15 mouse cellular contexts compared by ENCODE assay signal in the genomic region with DNA sequence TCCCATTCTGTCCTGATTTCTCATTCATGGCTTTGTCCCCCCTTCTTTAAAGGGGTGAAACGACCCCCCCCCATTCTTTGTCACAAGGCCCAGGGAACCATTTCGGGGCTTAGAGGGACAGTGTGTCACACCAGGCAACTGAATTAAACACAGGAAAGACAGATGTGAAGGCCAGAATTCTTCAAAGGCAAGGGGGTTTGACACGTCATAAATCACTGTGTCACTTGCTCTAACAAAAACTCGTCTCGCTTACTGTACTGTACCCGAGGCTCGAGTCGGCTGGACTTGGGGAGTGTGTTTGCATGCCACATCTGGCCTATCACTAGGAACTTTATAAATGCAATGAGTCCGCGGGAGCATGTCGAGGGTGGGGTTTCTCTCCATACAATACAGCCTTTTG.
DNase-seq lines count a peak whose midpoint lies in the region; ATAC-seq and TF ChIP-seq lines count a peak whose summit lies in the region.
"Had no signal": no experiment of that assay in that cellular context is flagged by ENCODE, and none has a peak within 500 bp of the region (broad histone marks: within the 10 kb centered on the region; RNA-seq: fewer than 3 reads in every experiment).

No protein-coding gene starts in this region.

- ATAC-seq in embryonic facial prominence, embryonic 11.5 days (replicated peaks; ENCODE audit: insufficient number of reproducible peaks, low FRiP score, low TSS enrichment, low read depth): 0 out of 2 replicates have a peak, but pooled peaks have one; percentile 27
- peak; percentile 83 for ATAC-seq in lung, embryonic 14.5 days (ENCODE audit: insufficient read depth)
- peak; percentile 64; the same call in 1 of the 2 replicates for ATAC-seq in limb, embryonic 13.5 days (ENCODE audit: low FRiP score, low read depth)
- no peak for ATAC-seq in liver, postnatal 0 days

- H3K4me3 ChIP-seq in embryonic facial prominence, embryonic 11.5 days (ENCODE audit: low read depth, low read length): no peak overlapping the region
- H3K4me3 ChIP-seq in embryonic facial prominence, embryonic 10.5 days: no peak overlapping the region
- no peak overlapping the region for H3K4me3 ChIP-seq in lung, embryonic 14.5 days (ENCODE audit: low read depth, low read length)
- H3K4me3 ChIP-seq in limb, embryonic 13.5 days: peak overlapping the region; percentile 10; the same call in 1 of the 2 replicates
- no peak overlapping the region for H3K4me3 ChIP-seq in liver, postnatal 0 days (ENCODE audit: low read depth, low read length)
- H3K4me3 ChIP-seq: erythroblast, embryonic 14.5 days; heart, adult 2 months; myocyte had no signal

- no peak for TF ChIP-seq EP300 in liver, postnatal 0 days (IDR thresholded peaks at IDR 0.05; ENCODE audit: low read depth)

- H3K4me2 ChIP-seq in embryonic facial prominence, embryonic 11.5 days (ENCODE audit: low read depth, low read length): no peak overlapping the region
- H3K4me2 ChIP-seq in lung, embryonic 14.5 days: peak overlapping the region; percentile 13; the same call in 1 of the 2 replicates
- H3K4me2 ChIP-seq in limb, embryonic 13.5 days (replicated peaks): peak overlapping the region; percentile 46
- no peak overlapping the region for H3K4me2 ChIP-seq in liver, postnatal 0 days (ENCODE audit: low read depth, low read length)

- 28% methylated on average over 11 of the region's 11 CpGs for WGBS in embryonic facial prominence, embryonic 11.5 days
- 45% methylated on average over 11 of the region's 11 CpGs for WGBS in embryonic facial prominence, embryonic 10.5 days
- WGBS in lung, embryonic 14.5 days: 12% methylated on average over 11 of the region's 11 CpGs
- WGBS in limb, embryonic 13.5 days: 4% methylated on average over 11 of the region's 11 CpGs
- WGBS in liver, postnatal 0 days (ENCODE audit: insufficient replicate concordance): 44% methylated on average over 11 of the region's 11 CpGs

- peaks cover 4% of the 10 kb centered on the region; the same call in 1 of the 2 replicates for H3K4me1 ChIP-seq in embryonic facial prominence, embryonic 11.5 days (ENCODE audit: control insufficient read depth, insufficient read depth, low read length)
- H3K4me1 ChIP-seq in embryonic facial prominence, embryonic 10.5 days: peaks cover 38% of the 10 kb centered on the region
- 0 out of 2 replicates have a peak, but pooled peaks cover 5% of the 10 kb centered on the region for H3K4me1 ChIP-seq in lung, embryonic 14.5 days (ENCODE audit: insufficient read depth)
- H3K4me1 ChIP-seq in limb, embryonic 13.5 days: peaks cover 33% of the 10 kb centered on the region
- H3K4me1 ChIP-seq in liver, postnatal 0 days (ENCODE audit: insufficient read depth): no peaks in the 10 kb centered on the region

- TF ChIP-seq CTCF in lung, embryonic 14.5 days (IDR thresholded peaks at IDR 0.05; ENCODE audit: low read depth): no peak
- no peak for TF ChIP-seq CTCF in liver, postnatal 0 days (IDR thresholded peaks at IDR 0.05; ENCODE audit: low read depth)

- no peaks in the 10 kb centered on the region for H3K9me3 ChIP-seq in embryonic facial prominence, embryonic 11.5 days (replicated peaks; ENCODE audit: control insufficient read depth, low read length)
- H3K9me3 ChIP-seq in embryonic facial prominence, embryonic 10.5 days: no peaks in the 10 kb centered on the region
- no peaks in the 10 kb centered on the region for H3K9me3 ChIP-seq in lung, embryonic 14.5 days (ENCODE audit: low read depth, low read length)
- 0 out of 2 replicates have a peak, but pooled peaks cover 4% of the 10 kb centered on the region for H3K9me3 ChIP-seq in limb, embryonic 13.5 days
- H3K9me3 ChIP-seq in liver, postnatal 0 days (ENCODE audit: low read length): no peaks in the 10 kb centered on the region

- peak; percentile 28 for DNase-seq in embryonic facial prominence, embryonic 11.5 days (ENCODE audit: low spot score)
- no peak for DNase-seq in embryonic facial prominence, embryonic 10.5 days (ENCODE audit: low spot score)
- DNase-seq in lung, embryonic 14.5 days: peak; percentile 89
- no peak for DNase-seq in lung, adult 18-20 months
- peak; percentile 45 for DNase-seq in embryo, embryonic 11.5 days (ENCODE audit: low read depth, low spot score)
- DNase-seq in cerebellum, postnatal 10 days: no peak
- no peak for DNase-seq in liver, postnatal 0 days
- DNase-seq: cerebellum, adult 8-10 months; heart, adult 2 months; heart, postnatal 36 days; retina, postnatal 1 day; thymus, postnatal 14 days had no signal

- H3K27ac ChIP-seq in embryonic facial prominence, embryonic 11.5 days (replicated peaks; ENCODE audit: low read depth, low read length): no peak overlapping the region
- H3K27ac ChIP-seq in embryonic facial prominence, embryonic 10.5 days (replicated peaks): no peak overlapping the region; the same call in 1 of the 2 replicates
- no peak overlapping the region for H3K27ac ChIP-seq in lung, embryonic 14.5 days (ENCODE audit: low read depth)
- no peak overlapping the region; the same call in 1 of the 2 replicates for H3K27ac ChIP-seq in limb, embryonic 13.5 days
- H3K27ac ChIP-seq in liver, postnatal 0 days (ENCODE audit: low read depth): no peak overlapping the region
- H3K27ac ChIP-seq: heart, adult 2 months had no signal

- no peak overlapping the region for H3K9ac ChIP-seq in embryonic facial prominence, embryonic 11.5 days (replicated peaks; ENCODE audit: low read length)
- H3K9ac ChIP-seq in lung, embryonic 14.5 days: no peak overlapping the region
- H3K9ac ChIP-seq in limb, embryonic 13.5 days: no peak overlapping the region
- H3K9ac ChIP-seq in liver, postnatal 0 days (replicated peaks): no peak overlapping the region

- H3K27me3 ChIP-seq in embryonic facial prominence, embryonic 11.5 days (ENCODE audit: control insufficient read depth, insufficient read depth, low read length): no peaks in the 10 kb centered on the region
- H3K27me3 ChIP-seq in embryonic facial prominence, embryonic 10.5 days (replicated peaks; ENCODE audit: low read depth, poor library complexity, severe bottlenecking): no peaks in the 10 kb centered on the region
- H3K27me3 ChIP-seq in lung, embryonic 14.5 days (ENCODE audit: insufficient read depth, low read length): no peaks in the 10 kb centered on the region
- H3K27me3 ChIP-seq in limb, embryonic 13.5 days: no peaks in the 10 kb centered on the region
- H3K27me3 ChIP-seq in liver, postnatal 0 days (ENCODE audit: insufficient read depth, low read length): no peaks in the 10 kb centered on the region

- no peaks in the 10 kb centered on the region for H3K36me3 ChIP-seq in embryonic facial prominence, embryonic 11.5 days (replicated peaks; ENCODE audit: control insufficient read depth, insufficient read depth, low read depth, low read length)
- no peaks in the 10 kb centered on the region; the same call in 1 of the 2 replicates for H3K36me3 ChIP-seq in embryonic facial prominence, embryonic 10.5 days (replicated peaks)
- no peaks in the 10 kb centered on the region for H3K36me3 ChIP-seq in lung, embryonic 14.5 days (ENCODE audit: insufficient read depth)
- H3K36me3 ChIP-seq in limb, embryonic 13.5 days: peaks cover 9% of the 10 kb centered on the region; the same call in 1 of the 2 replicates
- no peaks in the 10 kb centered on the region for H3K36me3 ChIP-seq in liver, postnatal 0 days (replicated peaks; ENCODE audit: insufficient read depth, low read length)

Comparison
In these comparisons a context has a peak if more than half of its experiments do, and no peak if none do; other contexts are left out.
1. DNase-seq: peak in embryonic facial prominence, embryonic 11.5 days (single experiment), lung, embryonic 14.5 days (single experiment) and embryo, embryonic 11.5 days (single experiment); none in embryonic facial prominence, embryonic 10.5 days (single experiment), lung, adult 18-20 months (0 of 2), cerebellum, postnatal 10 days (0 of 2) and liver, postnatal 0 days (single experiment).
2. H3K4me2 ChIP-seq: peak in lung, embryonic 14.5 days (single experiment) and limb, embryonic 13.5 days (single experiment); none in embryonic facial prominence, embryonic 11.5 days (single experiment) and liver, postnatal 0 days (single experiment).